Mouse (Mus musculus): ENCODE measurements around the gene Spon1. TPM values are rescaled to one million over a fixed set of nuclear protein-coding genes. Genes with fewer than 3 reads are reported as not detected.

Gene Spon1
- polyA plus RNA-seq, 1 experiment from 2014 or later = 79.7 TPM

- Histone ChIP-seq H3K4me2 (ENCODE audit: low read length) (no peak overlapping the region), H3K4me1 (ENCODE audit: control insufficient read depth in 2 of 2, insufficient read depth in 2 of 2, low read length in 2 of 2) (peaks cover 23 to 37% of the 10 kb centered on the region in 2 experiments), H3K9me3 (ENCODE audit: control insufficient read depth, low read length) (no peaks in the 10 kb centered on the region), H3K27ac (replicated peaks in 1 of 2; ENCODE audit: control insufficient read depth in 1 of 2, insufficient read depth in 1 of 2, low read depth in 2 of 2, low read length in 2 of 2) (no peak overlapping the region), H3K4me3 (ENCODE audit: control insufficient read depth in 1 of 2, insufficient read depth in 1 of 2, low read depth in 1 of 2, low read length in 2 of 2) (no peak overlapping the region), H3K36me3 (ENCODE audit: control insufficient read depth, insufficient read depth, low read length) (no peaks in the 10 kb centered on the region), H3K27me3 (ENCODE audit: control insufficient read depth, insufficient read depth, low read length) (no peaks in the 10 kb centered on the region), H3K9ac (ENCODE audit: low read length) (no peak overlapping the region)
- no peak for ATAC-seq (ENCODE audit: insufficient number of reproducible peaks, insufficient read depth, low FRiP score, low read depth)
- WGBS = 80% methylated on average over 3 of the region's 3 CpGs
Observed at GRCm38 (mm10) chr7:114070458-114070840, 304.7 kb downstream of the Spon1 start.

GRCm38 (mm10) chr7:114071395-114071794 is 305.6 kb downstream of the Spon1 start:
- Histone ChIP-seq H3K4me1 (ENCODE audit: control insufficient read depth in 2 of 2, insufficient read depth in 2 of 2, low read length in 2 of 2) (peaks cover 18 to 27% of the 10 kb centered on the region in 2 experiments), H3K36me3 (ENCODE audit: control insufficient read depth, insufficient read depth, low read length) (no peaks in the 10 kb centered on the region), H3K27me3 (ENCODE audit: control insufficient read depth, insufficient read depth, low read length) (no peaks in the 10 kb centered on the region), H3K9me3 (ENCODE audit: control insufficient read depth, low read length) (no peaks in the 10 kb centered on the region), H3K9ac (ENCODE audit: low read length) (0 out of 2 replicates have a peak overlapping the region, but pooled peaks have one; percentile 41), H3K27ac (replicated peaks in 1 of 2; ENCODE audit: control insufficient read depth in 1 of 2, insufficient read depth in 1 of 2, low read depth in 2 of 2, low read length in 2 of 2) (peak overlapping the region in 1 of 2 experiments; percentile 59; a peak in 3 of 4 replicates), H3K4me3 (ENCODE audit: control insufficient read depth in 1 of 2, insufficient read depth in 1 of 2, low read depth in 1 of 2, low read length in 2 of 2) (no peak overlapping the region), H3K4me2 (ENCODE audit: low read length) (peak overlapping the region; percentile 55)
- 87% methylated on average over 5 of the region's 5 CpGs for WGBS
- ATAC-seq (ENCODE audit: insufficient number of reproducible peaks, insufficient read depth, low FRiP score, low read depth) = no peak

- Histone ChIP-seq H3K9ac (ENCODE audit: low read length) (0 out of 2 replicates have a peak overlapping the region, but pooled peaks have one; percentile 41), H3K4me2 (ENCODE audit: low read length) (peak overlapping the region; percentile 55), H3K4me3 (ENCODE audit: control insufficient read depth in 1 of 2, insufficient read depth in 1 of 2, low read depth in 1 of 2, low read length in 2 of 2) (peak overlapping the region in 1 of 2 experiments; percentile 8; a peak in 1 of 4 replicates), H3K27me3 (ENCODE audit: control insufficient read depth, insufficient read depth, low read length) (no peaks in the 10 kb centered on the region), H3K9me3 (ENCODE audit: control insufficient read depth, low read length) (no peaks in the 10 kb centered on the region), H3K4me1 (ENCODE audit: control insufficient read depth in 2 of 2, insufficient read depth in 2 of 2, low read length in 2 of 2) (peaks cover 15 to 21% of the 10 kb centered on the region in 2 experiments), H3K27ac (replicated peaks in 1 of 2; ENCODE audit: control insufficient read depth in 1 of 2, insufficient read depth in 1 of 2, low read depth in 2 of 2, low read length in 2 of 2) (peak overlapping the region; percentile 59), H3K36me3 (ENCODE audit: control insufficient read depth, insufficient read depth, low read length) (no peaks in the 10 kb centered on the region)
- WGBS = 22% methylated on average over 13 of the region's 13 CpGs
- no peak for ATAC-seq (ENCODE audit: insufficient number of reproducible peaks, insufficient read depth, low FRiP score, low read depth)
Observed at GRCm38 (mm10) chr7:114071851-114072616, 306.2 kb downstream of the Spon1 start.

DNA sequence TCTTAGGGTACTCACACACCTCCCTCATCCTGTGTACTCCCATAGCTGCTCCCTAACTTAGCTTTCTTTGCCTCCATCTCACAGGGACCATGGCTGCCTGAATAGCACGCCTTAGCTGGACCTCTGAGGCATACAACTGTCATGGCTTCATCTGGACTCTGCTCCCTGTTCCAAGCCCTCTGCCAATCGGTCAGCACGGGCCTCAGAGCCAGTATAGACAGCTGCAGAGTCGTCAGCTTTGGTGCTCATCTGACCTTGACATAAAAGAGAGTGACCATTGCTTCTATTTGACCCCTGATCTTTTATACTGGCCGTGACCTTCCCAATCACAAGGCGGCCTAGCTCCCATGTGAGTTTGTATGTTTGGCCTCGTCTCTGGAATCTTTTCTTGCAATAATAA is 308.3 kb downstream of the Spon1 start:
- no peak for ATAC-seq (ENCODE audit: insufficient number of reproducible peaks, insufficient read depth, low FRiP score, low read depth)
- H3K27ac ChIP-seq (replicated peaks in 1 of 2; ENCODE audit: control insufficient read depth in 1 of 2, insufficient read depth in 1 of 2, low read depth in 2 of 2, low read length in 2 of 2) = no peak overlapping the region

GRCm38 (mm10) chr7:114074595-114074994 is 308.8 kb downstream of the Spon1 start:
- Histone ChIP-seq H3K27me3 (ENCODE audit: control insufficient read depth, insufficient read depth, low read length) (no peaks in the 10 kb centered on the region), H3K36me3 (ENCODE audit: control insufficient read depth, insufficient read depth, low read length) (no peaks in the 10 kb centered on the region), H3K9ac (ENCODE audit: low read length) (no peak overlapping the region), H3K4me1 (ENCODE audit: control insufficient read depth in 2 of 2, insufficient read depth in 2 of 2, low read length in 2 of 2) (peaks cover 15 to 21% of the 10 kb centered on the region in 2 experiments), H3K4me3 (ENCODE audit: control insufficient read depth in 1 of 2, insufficient read depth in 1 of 2, low read depth in 1 of 2, low read length in 2 of 2) (no peak overlapping the region), H3K27ac (replicated peaks in 1 of 2; ENCODE audit: control insufficient read depth in 1 of 2, insufficient read depth in 1 of 2, low read depth in 2 of 2, low read length in 2 of 2) (no peak overlapping the region), H3K9me3 (ENCODE audit: control insufficient read depth, low read length) (no peaks in the 10 kb centered on the region), H3K4me2 (ENCODE audit: low read length) (no peak overlapping the region)
- ATAC-seq (ENCODE audit: insufficient number of reproducible peaks, insufficient read depth, low FRiP score, low read depth) = no peak
- 87% methylated on average over 2 of the region's 2 CpGs for WGBS

More for the DNA sequence above, 308.3 kb downstream of the Spon1 start:
- Histone ChIP-seq H3K36me3 (ENCODE audit: control insufficient read depth, insufficient read depth, low read length) (no peaks in the 10 kb centered on the region), H3K9ac (ENCODE audit: low read length) (no peak overlapping the region), H3K4me2 (ENCODE audit: low read length) (no peak overlapping the region), H3K27me3 (ENCODE audit: control insufficient read depth, insufficient read depth, low read length) (no peaks in the 10 kb centered on the region), H3K9me3 (ENCODE audit: control insufficient read depth, low read length) (no peaks in the 10 kb centered on the region), H3K4me3 (ENCODE audit: control insufficient read depth in 1 of 2, insufficient read depth in 1 of 2, low read depth in 1 of 2, low read length in 2 of 2) (no peak overlapping the region), H3K4me1 (ENCODE audit: control insufficient read depth in 2 of 2, insufficient read depth in 2 of 2, low read length in 2 of 2) (peaks cover 15 to 18% of the 10 kb centered on the region in 2 experiments)
- WGBS = 77% methylated on average over 7 of the region's 7 CpGs

GRCm38 (mm10) chr7:114079343-114079742 is 313.5 kb downstream of the Spon1 start:
- no peak overlapping the region for H3K4me3 ChIP-seq (ENCODE audit: control insufficient read depth in 1 of 2, insufficient read depth in 1 of 2, low read depth in 1 of 2, low read length in 2 of 2)
- H3K4me1 ChIP-seq (ENCODE audit: control insufficient read depth in 2 of 2, insufficient read depth in 2 of 2, low read length in 2 of 2) = peaks cover 5 to 16% of the 10 kb centered on the region in 2 experiments; a peak in 2 of 4 replicates
- no peak for ATAC-seq (ENCODE audit: insufficient number of reproducible peaks, insufficient read depth, low FRiP score, low read depth)
- H3K27ac ChIP-seq (replicated peaks in 1 of 2; ENCODE audit: control insufficient read depth in 1 of 2, insufficient read depth in 1 of 2, low read depth in 2 of 2, low read length in 2 of 2) = no peak overlapping the region
- no peaks in the 10 kb centered on the region for H3K9me3 ChIP-seq (ENCODE audit: control insufficient read depth, low read length)
- H3K27me3 ChIP-seq (ENCODE audit: control insufficient read depth, insufficient read depth, low read length) = no peaks in the 10 kb centered on the region
- 92% methylated on average over 4 of the region's 4 CpGs for WGBS
- no peak overlapping the region for H3K4me2 ChIP-seq (ENCODE audit: low read length)
- H3K36me3 ChIP-seq (ENCODE audit: control insufficient read depth, insufficient read depth, low read length) = no peaks in the 10 kb centered on the region
- H3K9ac ChIP-seq (ENCODE audit: low read length) = no peak overlapping the region

- Histone ChIP-seq H3K4me1 (ENCODE audit: control insufficient read depth in 2 of 2, insufficient read depth in 2 of 2, low read length in 2 of 2) (peaks cover 5 to 16% of the 10 kb centered on the region in 2 experiments; a peak in 2 of 4 replicates), H3K27ac (replicated peaks in 1 of 2; ENCODE audit: control insufficient read depth in 1 of 2, insufficient read depth in 1 of 2, low read depth in 2 of 2, low read length in 2 of 2) (no peak overlapping the region), H3K4me2 (ENCODE audit: low read length) (no peak overlapping the region), H3K36me3 (ENCODE audit: control insufficient read depth, insufficient read depth, low read length) (no peaks in the 10 kb centered on the region), H3K27me3 (ENCODE audit: control insufficient read depth, insufficient read depth, low read length) (no peaks in the 10 kb centered on the region), H3K9me3 (ENCODE audit: control insufficient read depth, low read length) (no peaks in the 10 kb centered on the region), H3K4me3 (ENCODE audit: control insufficient read depth in 1 of 2, insufficient read depth in 1 of 2, low read depth in 1 of 2, low read length in 2 of 2) (no peak overlapping the region), H3K9ac (ENCODE audit: low read length) (no peak overlapping the region)
- WGBS = 77% methylated on average over 5 of the region's 5 CpGs
- no peak for ATAC-seq (ENCODE audit: insufficient number of reproducible peaks, insufficient read depth, low FRiP score, low read depth)
Observed at GRCm38 (mm10) chr7:114080250-114080649, 314.5 kb downstream of the Spon1 start.

Data from heart, embryonic 14.5 days (tissue).